Mouse (Mus musculus) right cerebral cortex, postnatal 36 days (tissue): ENCODE results near the gene Usp46.

Source experiments
- DNase-seq, 2 experiments: peaks; one replicate each; pipeline ENCODE4 v3.0.0; 2022; ENCODE audit warnings: low spot score in 2 of 2, mixed read lengths in 1 of 2

The Usp46 gene

GRCm38 (mm10) chr5:73955691-73956090 lies 112.5 kb downstream of the Usp46 start:
- DNase-seq = no peak

- DNase-seq = peak; percentile 47 to 69
Measured at GRCm38 (mm10) chr5:73955005-73955404, 113.2 kb downstream of the Usp46 start.

- no peak for DNase-seq
Measured at GRCm38 (mm10) chr5:73953066-73953614, 115.1 kb downstream of the Usp46 start.

GRCm38 (mm10) chr5:73951649-73952000 lies 116.6 kb downstream of the Usp46 start:
- no peak for DNase-seq

- DNase-seq = no peak
Measured at GRCm38 (mm10) chr5:73950809-73951648, 117.2 kb downstream of the Usp46 start.
